ENCODE assay signal across 33 mouse cellular contexts in genomic region chr11:34061740-34062139, GRCm38 (mm10). TPM values are rescaled to one million over a fixed set of nuclear protein-coding genes. Genes with fewer than 3 reads are reported as not detected.
DNase-seq lines count a peak whose midpoint lies in the region; ATAC-seq and TF ChIP-seq lines count a peak whose summit lies in the region.
"Had no signal": no experiment of that assay in that cellular context is flagged by ENCODE, and none has a peak within 500 bp of the region (broad histone marks: within the 10 kb centered on the region; RNA-seq: fewer than 3 reads in every experiment).

No protein-coding gene starts in this region.

- H3K4me3 ChIP-seq in heart, embryonic 12.5 days: no peak overlapping the region
- no peak overlapping the region for H3K4me3 ChIP-seq in midbrain, embryonic 16.5 days (ENCODE audit: low read depth, low read length)
- H3K4me3 ChIP-seq in midbrain, embryonic 11.5 days (ENCODE audit: low read depth, low read length): no peak overlapping the region
- H3K4me3 ChIP-seq in liver, embryonic 14.5 days (ENCODE audit: insufficient read depth in 1 of 2, low read depth in 2 of 2, low read length in 2 of 2): no peak overlapping the region
- H3K4me3 ChIP-seq in kidney, embryonic 14.5 days (ENCODE audit: low read length): no peak overlapping the region
- no peak overlapping the region for H3K4me3 ChIP-seq in forebrain, embryonic 16.5 days (replicated peaks; ENCODE audit: low read length)
- H3K4me3 ChIP-seq: embryonic facial prominence, embryonic 12.5 days; erythroblast, embryonic 14.5 days; forebrain, embryonic 12.5 days; heart, embryonic 13.5 days; hindbrain, embryonic 13.5 days; limb, embryonic 15.5 days; midbrain, embryonic 15.5 days; myocyte; neural tube, embryonic 13.5 days had no signal

- H3K4me2 ChIP-seq in heart, embryonic 12.5 days: no peak overlapping the region
- no peak overlapping the region for H3K4me2 ChIP-seq in midbrain, embryonic 16.5 days (ENCODE audit: low read length)
- no peak overlapping the region for H3K4me2 ChIP-seq in midbrain, embryonic 11.5 days
- no peak overlapping the region for H3K4me2 ChIP-seq in liver, embryonic 14.5 days (ENCODE audit: low read depth)
- H3K4me2 ChIP-seq in kidney, embryonic 14.5 days (replicated peaks; ENCODE audit: low read depth, low read length): no peak overlapping the region
- H3K4me2 ChIP-seq in forebrain, embryonic 16.5 days (ENCODE audit: low read length): no peak overlapping the region
- H3K4me2 ChIP-seq: embryonic facial prominence, embryonic 12.5 days; forebrain, embryonic 12.5 days; heart, embryonic 13.5 days; hindbrain, embryonic 13.5 days; limb, embryonic 15.5 days; midbrain, embryonic 15.5 days; neural tube, embryonic 13.5 days had no signal

- DNase-seq in heart, adult 11 months: peak; percentile 70
- no peak for DNase-seq in midbrain, embryonic 11.5 days (ENCODE audit: low spot score, missing footprints)
- no peak for DNase-seq in liver, embryonic 14.5 days (ENCODE audit: low read depth in 3 of 3, low spot score in 3 of 3)
- DNase-seq: adrenal gland, adult 2 months; cerebellum, adult 11-12 months; cerebellum, postnatal 10 days; gastrocnemius, postnatal 10 days; kidney, adult 18-20 months; layer of hippocampus, adult 9-11 months; left cerebral cortex, postnatal 4 days; lung, postnatal 4 days; retina, postnatal 1 day; thymus, postnatal 25 days had no signal

- 2% methylated on average over 6 of the region's 6 CpGs for WGBS in heart, embryonic 12.5 days
- 57% methylated on average over 6 of the region's 6 CpGs for WGBS in midbrain, embryonic 16.5 days
- 70% methylated on average over 6 of the region's 6 CpGs for WGBS in midbrain, embryonic 11.5 days
- WGBS in liver, embryonic 14.5 days (ENCODE audit: insufficient replicate concordance): 5% methylated on average over 6 of the region's 6 CpGs
- 70% methylated on average over 6 of the region's 6 CpGs for WGBS in kidney, embryonic 14.5 days
- 62% methylated on average over 6 of the region's 6 CpGs for WGBS in forebrain, embryonic 16.5 days

- H3K9ac ChIP-seq in heart, embryonic 12.5 days: no peak overlapping the region
- no peak overlapping the region for H3K9ac ChIP-seq in midbrain, embryonic 16.5 days (ENCODE audit: low read depth, low read length)
- H3K9ac ChIP-seq in midbrain, embryonic 11.5 days (ENCODE audit: low read length): no peak overlapping the region
- H3K9ac ChIP-seq in liver, embryonic 14.5 days (replicated peaks): no peak overlapping the region
- H3K9ac ChIP-seq in kidney, embryonic 14.5 days (ENCODE audit: low read depth, low read length): no peak overlapping the region
- H3K9ac ChIP-seq in forebrain, embryonic 16.5 days (replicated peaks; ENCODE audit: low read depth, low read length): no peak overlapping the region
- H3K9ac ChIP-seq: embryonic facial prominence, embryonic 12.5 days; forebrain, embryonic 12.5 days; heart, embryonic 13.5 days; hindbrain, embryonic 13.5 days; limb, embryonic 15.5 days; midbrain, embryonic 15.5 days; neural tube, embryonic 13.5 days had no signal

- no peak for ATAC-seq in heart, embryonic 12.5 days (ENCODE audit: insufficient number of reproducible peaks, low FRiP score)
- ATAC-seq in midbrain, embryonic 16.5 days: peak; percentile 51; the same call in 1 of the 2 replicates
- no peak for ATAC-seq in midbrain, embryonic 11.5 days (ENCODE audit: low FRiP score)
- ATAC-seq in liver, embryonic 14.5 days (ENCODE audit: insufficient read depth): peak; percentile 47
- no peak for ATAC-seq in kidney, embryonic 14.5 days (ENCODE audit: low FRiP score, low TSS enrichment)
- no peak for ATAC-seq in forebrain, embryonic 16.5 days
- ATAC-seq: CD4-positive, CD25-positive, alpha-beta regulatory T cell, adult 4 months; inflammation-experienced regulatory T-cells, adult 6 months; midbrain, embryonic 15.5 days had no signal

- H3K36me3 ChIP-seq in heart, embryonic 12.5 days: no peaks in the 10 kb centered on the region
- H3K36me3 ChIP-seq in midbrain, embryonic 16.5 days (ENCODE audit: control insufficient read depth, insufficient read depth, low read length): no peaks in the 10 kb centered on the region
- no peaks in the 10 kb centered on the region for H3K36me3 ChIP-seq in midbrain, embryonic 11.5 days (ENCODE audit: control insufficient read depth, insufficient read depth, low read length)
- H3K36me3 ChIP-seq in liver, embryonic 14.5 days (replicated peaks; ENCODE audit: control insufficient read depth, insufficient read depth, low read depth): no peaks in the 10 kb centered on the region
- H3K36me3 ChIP-seq in kidney, embryonic 14.5 days (ENCODE audit: control insufficient read depth, insufficient read depth, low read length): no peaks in the 10 kb centered on the region
- no peaks in the 10 kb centered on the region for H3K36me3 ChIP-seq in forebrain, embryonic 16.5 days (ENCODE audit: control insufficient read depth, insufficient read depth)
- H3K36me3 ChIP-seq: embryonic facial prominence, embryonic 12.5 days; forebrain, embryonic 12.5 days; heart, embryonic 13.5 days; hindbrain, embryonic 13.5 days; limb, embryonic 15.5 days; midbrain, embryonic 15.5 days; neural tube, embryonic 13.5 days had no signal

- no peak overlapping the region for H3K27ac ChIP-seq in heart, embryonic 12.5 days (ENCODE audit: poor library complexity, severe bottlenecking)
- no peak overlapping the region for H3K27ac ChIP-seq in midbrain, embryonic 16.5 days (ENCODE audit: low read length)
- H3K27ac ChIP-seq in midbrain, embryonic 11.5 days (ENCODE audit: low read depth, low read length): no peak overlapping the region
- no peak overlapping the region for H3K27ac ChIP-seq in liver, embryonic 14.5 days
- no peak overlapping the region for H3K27ac ChIP-seq in kidney, embryonic 14.5 days (ENCODE audit: low read depth, low read length)
- H3K27ac ChIP-seq in forebrain, embryonic 16.5 days (ENCODE audit: low read length): no peak overlapping the region
- H3K27ac ChIP-seq: embryonic facial prominence, embryonic 12.5 days; forebrain, embryonic 12.5 days; heart, embryonic 13.5 days; hindbrain, embryonic 13.5 days; kidney, postnatal 0 days; limb, embryonic 15.5 days; midbrain, embryonic 15.5 days had no signal

- TF ChIP-seq CTCF in liver, embryonic 14.5 days (IDR thresholded peaks at IDR 0.05; ENCODE audit: low read depth): no peak

- H3K27me3 ChIP-seq in heart, embryonic 12.5 days (replicated peaks): no peaks in the 10 kb centered on the region
- no peaks in the 10 kb centered on the region for H3K27me3 ChIP-seq in midbrain, embryonic 16.5 days (ENCODE audit: control insufficient read depth, insufficient read depth, low read depth, low read length)
- no peaks in the 10 kb centered on the region for H3K27me3 ChIP-seq in midbrain, embryonic 11.5 days (ENCODE audit: control insufficient read depth, insufficient read depth, low read length)
- no peaks in the 10 kb centered on the region for H3K27me3 ChIP-seq in liver, embryonic 14.5 days (ENCODE audit: control insufficient read depth, insufficient read depth, low read length)
- H3K27me3 ChIP-seq in kidney, embryonic 14.5 days (ENCODE audit: control insufficient read depth, insufficient read depth, low read length): no peaks in the 10 kb centered on the region
- H3K27me3 ChIP-seq in forebrain, embryonic 16.5 days (replicated peaks; ENCODE audit: control insufficient read depth, insufficient read depth, low read length): no peaks in the 10 kb centered on the region
- H3K27me3 ChIP-seq: embryonic facial prominence, embryonic 12.5 days; forebrain, embryonic 12.5 days; heart, embryonic 13.5 days; hindbrain, embryonic 13.5 days; limb, embryonic 15.5 days; midbrain, embryonic 15.5 days; neural tube, embryonic 13.5 days had no signal

- H3K4me1 ChIP-seq in heart, embryonic 12.5 days (replicated peaks): peaks cover 11% of the 10 kb centered on the region
- no peaks in the 10 kb centered on the region for H3K4me1 ChIP-seq in midbrain, embryonic 16.5 days (ENCODE audit: control insufficient read depth, insufficient read depth, low read length)
- no peaks in the 10 kb centered on the region for H3K4me1 ChIP-seq in midbrain, embryonic 11.5 days (ENCODE audit: control insufficient read depth, insufficient read depth, low read length)
- H3K4me1 ChIP-seq in liver, embryonic 14.5 days (replicated peaks; ENCODE audit: control insufficient read depth in 2 of 2, insufficient read depth in 2 of 2, low read length in 1 of 2): peaks cover 9 to 45% of the 10 kb centered on the region in 2 experiments; a peak in 3 of 4 replicates
- H3K4me1 ChIP-seq in kidney, embryonic 14.5 days (ENCODE audit: control insufficient read depth, insufficient read depth, low read length): no peaks in the 10 kb centered on the region
- H3K4me1 ChIP-seq in forebrain, embryonic 16.5 days (replicated peaks; ENCODE audit: control insufficient read depth, insufficient read depth, low read length): no peaks in the 10 kb centered on the region
- H3K4me1 ChIP-seq: forebrain, embryonic 12.5 days; hindbrain, embryonic 13.5 days; limb, embryonic 15.5 days; midbrain, embryonic 15.5 days; neural tube, embryonic 13.5 days had no signal

- no peaks in the 10 kb centered on the region for H3K9me3 ChIP-seq in heart, embryonic 12.5 days (replicated peaks)
- no peaks in the 10 kb centered on the region for H3K9me3 ChIP-seq in midbrain, embryonic 16.5 days (replicated peaks; ENCODE audit: control insufficient read depth, low read length, poor library complexity, severe bottlenecking)
- H3K9me3 ChIP-seq in midbrain, embryonic 11.5 days (ENCODE audit: control insufficient read depth, low read length): no peaks in the 10 kb centered on the region
- H3K9me3 ChIP-seq in liver, embryonic 14.5 days (ENCODE audit: control insufficient read depth, low read length): no peaks in the 10 kb centered on the region
- H3K9me3 ChIP-seq in kidney, embryonic 14.5 days (ENCODE audit: control insufficient read depth, low read length): 0 out of 2 replicates have a peak, but pooled peaks cover 2% of the 10 kb centered on the region
- no peaks in the 10 kb centered on the region for H3K9me3 ChIP-seq in forebrain, embryonic 16.5 days (ENCODE audit: control insufficient read depth, low read length)
- H3K9me3 ChIP-seq: embryonic facial prominence, embryonic 12.5 days; forebrain, embryonic 12.5 days; heart, embryonic 13.5 days; hindbrain, embryonic 13.5 days; limb, embryonic 15.5 days; midbrain, embryonic 15.5 days had no signal

- no peak for TF ChIP-seq EP300 in liver, embryonic 14.5 days (IDR thresholded peaks at IDR 0.05; ENCODE audit: low read depth)

RNA-seq across cellular contexts. Expression of gene Lcp2, which starts 15.0 kb away (rescaled TPM):
- 1.3 TPM in 2 replicates for polyA plus RNA-seq in heart, embryonic 12.5 days (2016; fragmentation: Nextera tagmentation; extraction: Ambion mirVana)
- polyA plus RNA-seq in midbrain, embryonic 16.5 days (2015; fragmentation: Nextera tagmentation; extraction: Ambion mirVana): 2.5 and 3.2 TPM in 2 replicates
- 2.7 TPM in 2 replicates for polyA plus RNA-seq in midbrain, embryonic 11.5 days (2014; fragmentation: Nextera tagmentation; extraction: Ambion mirVana)
- polyA plus RNA-seq in liver, embryonic 14.5 days (2012; rRNA removed): 5.4 and 7.1 TPM in 2 replicates
- 6.8 and 7.1 TPM in 2 replicates for polyA plus RNA-seq in liver, embryonic 14.5 days (2014; fragmentation: Nextera tagmentation; extraction: Ambion mirVana)
- 1.6 and 1.9 TPM in 2 replicates for polyA plus RNA-seq in kidney, embryonic 14.5 days (2014; fragmentation: Nextera tagmentation; extraction: Ambion mirVana)
- 1.7 and 1.8 TPM in 2 replicates for polyA plus RNA-seq in forebrain, embryonic 16.5 days (2015; fragmentation: Nextera tagmentation; extraction: Ambion mirVana)

RNA-seq across cellular contexts. Expression of gene 4930469K13Rik, which starts 36.6 kb away (rescaled TPM):
- not detected in 2 replicates for polyA plus RNA-seq in heart, embryonic 12.5 days (2016; fragmentation: Nextera tagmentation; extraction: Ambion mirVana)
- not detected in 2 replicates for polyA plus RNA-seq in midbrain, embryonic 16.5 days (2015; fragmentation: Nextera tagmentation; extraction: Ambion mirVana)
- polyA plus RNA-seq in midbrain, embryonic 11.5 days (2014; fragmentation: Nextera tagmentation; extraction: Ambion mirVana): not detected in 2 replicates
- polyA plus RNA-seq in liver, embryonic 14.5 days (2012; rRNA removed): not detected in 2 replicates
- not detected in 2 replicates for polyA plus RNA-seq in liver, embryonic 14.5 days (2014; fragmentation: Nextera tagmentation; extraction: Ambion mirVana)
- not detected in 2 replicates for polyA plus RNA-seq in kidney, embryonic 14.5 days (2014; fragmentation: Nextera tagmentation; extraction: Ambion mirVana)
- not detected in 2 replicates for polyA plus RNA-seq in forebrain, embryonic 16.5 days (2015; fragmentation: Nextera tagmentation; extraction: Ambion mirVana)
- polyA plus RNA-seq: adrenal gland, adult 2 months; embryonic facial prominence, embryonic 12.5 days; erythroblast, embryonic 14.5 days; forebrain, embryonic 12.5 days; frontal cortex, adult 2 months; heart, embryonic 13.5 days; kidney, postnatal 0 days; large intestine, adult 2 months; lung, embryonic 16.5 days; midbrain, embryonic 15.5 days; myocyte; spleen, adult 2 months had no signal

Comparison
In these comparisons a context has a peak if more than half of its experiments do, and no peak if none do; other contexts are left out.
1. ATAC-seq: peak in midbrain, embryonic 16.5 days (single experiment) and liver, embryonic 14.5 days (single experiment); none in heart, embryonic 12.5 days (single experiment), midbrain, embryonic 11.5 days (single experiment), kidney, embryonic 14.5 days (single experiment) and forebrain, embryonic 16.5 days (single experiment).